Mouse (Mus musculus) heart, adult 10 weeks (tissue): ENCODE results near the gene Mctp2. TPM values are rescaled to one million over a fixed set of nuclear protein-coding genes. Genes with fewer than 3 reads are reported as not detected.

ENCODE experiments used
- polyA plus RNA-seq: library from polyadenylated mRNA; stranded (reverse); fragments of 350-450 nt; fragmentation: Illumina TruSeq; extraction: RNeasy Lipid Tissue Mini Kit (QIAGEN cat#74804); gene quantifications from one replicate; pipeline ENCODE4 v1.2.3, GENCODE M21; 2014; ENCODE audit warnings: low read depth, low replicate concordance

Gene Mctp2
- polyA plus RNA-seq = 0.10 TPM

GRCm38 (mm10) chr7:72306382-72306841, at the start of gene Mctp2:
Gene Mctp2 (minus strand): TSS chr7:72306608.

